Mouse (Mus musculus): ENCODE measurements around the gene Pspc1.

DNA sequence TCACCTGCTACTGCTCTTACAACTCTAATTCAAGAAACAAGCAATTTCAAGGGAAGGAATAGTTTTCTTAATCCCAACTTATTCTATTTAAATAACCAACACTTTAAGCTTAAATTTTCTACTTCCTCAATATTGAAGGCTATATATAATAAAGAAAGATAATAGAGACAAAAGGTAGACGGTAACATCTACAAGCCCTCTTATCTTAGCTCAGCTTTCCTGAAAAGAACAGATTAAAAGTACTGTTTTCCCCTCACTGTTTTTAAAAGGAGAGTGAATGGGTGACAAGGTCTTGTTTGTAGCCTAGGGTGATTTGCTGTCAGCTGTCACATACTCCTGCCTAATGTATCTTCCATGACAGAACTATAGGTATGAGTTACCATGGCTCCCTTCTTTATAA, 51.6 kb downstream of the Pspc1 start:
- TF ChIP-seq CTCF (IDR thresholded peaks at IDR 0.05; ENCODE audit: borderline replicate concordance, control insufficient read depth, extremely low read depth, insufficient read depth, low read length, poor library complexity) (no peak), POLR2A (IDR thresholded peaks at IDR 0.05; ENCODE audit: control insufficient read depth, extremely low read depth, insufficient read depth, low read length, poor library complexity) (no peak)
